Mouse (Mus musculus) heart, embryonic 12.5 days (tissue): Measurements from ENCODE around the gene Tfrc. TPM values are rescaled to one million over a fixed set of nuclear protein-coding genes. Genes with fewer than 3 reads are reported as not detected.
A peak's percentile ranks its signal among the peaks of the same experiment; 100 is the strongest.

Experiments used
- ATAC-seq: fragments of 200-750 bp; cut with Nextera tagmentation; 2 replicates; pipeline ENCODE4 v1.8.0; 2017; ENCODE audit warnings: moderate TSS enrichment, moderate library complexity; ENCODE audit not compliant: insufficient number of reproducible peaks, low FRiP score
- H3K27ac ChIP-seq: fragments of 300-500 bp; sonication (generic); 2 replicates; pipeline ENCODE4 v1.5.1; 2016; ENCODE audit warnings: mild to moderate bottlenecking, moderate library complexity; ENCODE audit not compliant: poor library complexity, severe bottlenecking
- H3K27me3 ChIP-seq: fragments of 300-500 bp; sonication (generic); replicated peaks from 2 replicates; pipeline ENCODE4 v1.6.1; 2016; ENCODE audit warnings: mild to moderate bottlenecking, moderate library complexity
- H3K36me3 ChIP-seq: fragments of 300-500 bp; sonication (generic); 2 replicates; pipeline ENCODE4 v1.6.1; 2016; ENCODE audit warnings: mild to moderate bottlenecking, moderate library complexity
- H3K4me1 ChIP-seq: fragments of 300-500 bp; sonication (generic); replicated peaks from 2 replicates; pipeline ENCODE4 v1.6.1; 2016; ENCODE audit warnings: mild to moderate bottlenecking
- H3K4me2 ChIP-seq: fragments of 300-500 bp; sonication (generic); 2 replicates; pipeline ENCODE4 v1.6.1; 2016; ENCODE audit warnings: mild to moderate bottlenecking, moderate library complexity
- H3K4me3 ChIP-seq: fragments of 300-500 bp; sonication (generic); 2 replicates; pipeline ENCODE4 v1.5.1; 2016; ENCODE audit warnings: mild to moderate bottlenecking
- H3K9ac ChIP-seq: fragments of 300-500 bp; sonication (generic); 2 replicates; pipeline ENCODE4 v1.6.1; 2016; ENCODE audit warnings: mild to moderate bottlenecking, moderate library complexity
- H3K9me3 ChIP-seq: fragments of 300-500 bp; sonication (generic); replicated peaks from 2 replicates; pipeline ENCODE4 v1.6.1; 2016; ENCODE audit warnings: mild to moderate bottlenecking, moderate library complexity
- WGBS: fragments of 180-500 bp; shearing (Covaris S2); methylation state at CpG from one replicate; pipeline ENCODE4 v1.1.7; 2016; 5-methylcytosine and 5-hydroxymethylcytosine counted together
- polyA plus RNA-seq: library from polyadenylated mRNA; unstranded; fragments of >200 nt; fragmentation: Nextera tagmentation; extraction: Ambion mirVana; gene quantifications from 2 replicates; pipeline ENCODE4 v1.2.1, GENCODE M21; 2016

Tfrc gene
- polyA plus RNA-seq, 1 experiment from 2014 or later: 58.2 TPM

GRCm38 (mm10) chr16:32593916-32594315 is 14.8 kb upstream of the Tfrc start:
- Histone ChIP-seq H3K4me2 (no peak overlapping the region), H3K9me3 (no peaks in the 10 kb centered on the region), H3K9ac (no peak overlapping the region), H3K36me3 (no peaks in the 10 kb centered on the region), H3K4me1 (peaks cover 8% of the 10 kb centered on the region), H3K27me3 (no peaks in the 10 kb centered on the region), H3K27ac (no peak overlapping the region), H3K4me3 (no peak overlapping the region)
- 72% methylated on average over 5 of the region's 5 CpGs for WGBS
- no peak for ATAC-seq

GRCm38 (mm10) chr16:32594701-32595100 is 14.0 kb upstream of the Tfrc start:
- Histone ChIP-seq H3K4me2 (no peak overlapping the region), H3K9ac (no peak overlapping the region), H3K4me1 (peaks cover 8% of the 10 kb centered on the region), H3K27ac (no peak overlapping the region), H3K9me3 (no peaks in the 10 kb centered on the region), H3K27me3 (no peaks in the 10 kb centered on the region), H3K4me3 (no peak overlapping the region), H3K36me3 (no peaks in the 10 kb centered on the region)
- 64% methylated on average over 5 of the region's 5 CpGs for WGBS
- ATAC-seq: no peak

- no peak for ATAC-seq
- Histone ChIP-seq H3K36me3 (no peaks in the 10 kb centered on the region), H3K4me2 (no peak overlapping the region), H3K9me3 (no peaks in the 10 kb centered on the region), H3K4me1 (peaks cover 8% of the 10 kb centered on the region), H3K4me3 (no peak overlapping the region), H3K27ac (no peak overlapping the region), H3K27me3 (no peaks in the 10 kb centered on the region), H3K9ac (no peak overlapping the region)
- WGBS: 72% methylated on average over 10 of the region's 10 CpGs
Measured at GRCm38 (mm10) chr16:32595142-32595855, 13.4 kb upstream of the Tfrc start.

- peak overlapping the region; percentile 51 for H3K27ac ChIP-seq
- H3K9ac ChIP-seq: no peak overlapping the region
- WGBS: 30% methylated on average over 4 of the region's 4 CpGs
Measured at GRCm38 (mm10) chr16:32597909-32598381, 10.8 kb upstream of the Tfrc start.

GRCm38 (mm10) chr16:32599151-32599550 is 9.6 kb upstream of the Tfrc start:
- Histone ChIP-seq H3K4me3 (no peak overlapping the region), H3K27me3 (no peaks in the 10 kb centered on the region), H3K9me3 (no peaks in the 10 kb centered on the region), H3K4me2 (no peak overlapping the region), H3K27ac (no peak overlapping the region), H3K4me1 (peaks cover 8% of the 10 kb centered on the region), H3K9ac (no peak overlapping the region), H3K36me3 (no peaks in the 10 kb centered on the region)
- ATAC-seq: no peak
- 92% methylated on average over 1 of the region's 1 CpGs for WGBS

More at GRCm38 (mm10) chr16:32597909-32598381, 10.8 kb upstream of the Tfrc start:
- Histone ChIP-seq H3K4me1 (peaks cover 8% of the 10 kb centered on the region), H3K27me3 (no peaks in the 10 kb centered on the region), H3K4me2 (no peak overlapping the region), H3K9me3 (no peaks in the 10 kb centered on the region), H3K4me3 (no peak overlapping the region), H3K36me3 (no peaks in the 10 kb centered on the region)
- 0 out of 2 replicates have a peak, but pooled peaks have one; percentile 48 for ATAC-seq

GRCm38 (mm10) chr16:32602193-32602685 is 6.5 kb upstream of the Tfrc start:
- no peaks in the 10 kb centered on the region for H3K9me3 ChIP-seq
- peaks cover 8% of the 10 kb centered on the region for H3K4me1 ChIP-seq
- no peak overlapping the region for H3K27ac ChIP-seq
- no peaks in the 10 kb centered on the region for H3K36me3 ChIP-seq
- no peaks in the 10 kb centered on the region for H3K27me3 ChIP-seq
- no peak for ATAC-seq
- H3K4me2 ChIP-seq: no peak overlapping the region
- H3K9ac ChIP-seq: no peak overlapping the region
- WGBS: 71% methylated on average over 3 of the region's 3 CpGs
- no peak overlapping the region for H3K4me3 ChIP-seq

GRCm38 (mm10) chr16:32607562-32608343 is 967 bp upstream of the Tfrc start:
- Histone ChIP-seq H3K9ac (no peak overlapping the region), H3K27me3 (no peaks in the 10 kb centered on the region), H3K27ac (peak overlapping the region; percentile 99; the same call in 1 of the 2 replicates), H3K4me2 (no peak overlapping the region), H3K4me1 (peaks cover 6% of the 10 kb centered on the region), H3K36me3 (no peaks in the 10 kb centered on the region), H3K9me3 (no peaks in the 10 kb centered on the region), H3K4me3 (no peak overlapping the region)
- 31% methylated on average over 7 of the region's 7 CpGs for WGBS
- no peak for ATAC-seq

- Histone ChIP-seq H3K27ac (peak overlapping the region; percentile 99), H3K9me3 (no peaks in the 10 kb centered on the region), H3K27me3 (no peaks in the 10 kb centered on the region), H3K4me1 (peaks cover 6% of the 10 kb centered on the region), H3K9ac (no peak overlapping the region), H3K36me3 (no peaks in the 10 kb centered on the region), H3K4me2 (peak overlapping the region; percentile 89), H3K4me3 (peak overlapping the region; percentile 98)
- no peak for ATAC-seq
- WGBS: 7% methylated on average over 8 of the region's 8 CpGs
Measured at GRCm38 (mm10) chr16:32608344-32608711, 392 bp upstream of the Tfrc start.

- Histone ChIP-seq H3K4me2 (peak overlapping the region; percentile 89), H3K9ac (peak overlapping the region; percentile 99), H3K27ac (peak overlapping the region; percentile 99), H3K27me3 (no peaks in the 10 kb centered on the region), H3K4me3 (peak overlapping the region; percentile 98), H3K4me1 (peaks cover 6% of the 10 kb centered on the region), H3K36me3 (peaks cover 4% of the 10 kb centered on the region), H3K9me3 (no peaks in the 10 kb centered on the region)
- WGBS: under 1% methylated on average over 14 of the region's 14 CpGs
- no peak for ATAC-seq
Measured at GRCm38 (mm10) chr16:32609401-32609779, 670 bp downstream of the Tfrc start.

GRCm38 (mm10) chr16:32610460-32611255 is 1.9 kb downstream of the Tfrc start:
- no peaks in the 10 kb centered on the region for H3K9me3 ChIP-seq
- peaks cover 14% of the 10 kb centered on the region for H3K36me3 ChIP-seq
- no peaks in the 10 kb centered on the region for H3K27me3 ChIP-seq
- peak overlapping the region; percentile 7; the same call in 1 of the 2 replicates for H3K9ac ChIP-seq
- 0 out of 2 replicates have a peak overlapping the region, but pooled peaks have one; percentile 38 for H3K27ac ChIP-seq
- 71% methylated on average over 5 of the region's 5 CpGs for WGBS
- peaks cover 6% of the 10 kb centered on the region for H3K4me1 ChIP-seq
- ATAC-seq: no peak
- H3K4me3 ChIP-seq: peak overlapping the region; percentile 98
- H3K4me2 ChIP-seq: peak overlapping the region; percentile 62
